Mouse (Mus musculus): Measurements from ENCODE around the gene Rnd3.
A peak's percentile ranks its signal among the peaks of the same experiment; 100 is the strongest.

Rnd3 gene

DNA sequence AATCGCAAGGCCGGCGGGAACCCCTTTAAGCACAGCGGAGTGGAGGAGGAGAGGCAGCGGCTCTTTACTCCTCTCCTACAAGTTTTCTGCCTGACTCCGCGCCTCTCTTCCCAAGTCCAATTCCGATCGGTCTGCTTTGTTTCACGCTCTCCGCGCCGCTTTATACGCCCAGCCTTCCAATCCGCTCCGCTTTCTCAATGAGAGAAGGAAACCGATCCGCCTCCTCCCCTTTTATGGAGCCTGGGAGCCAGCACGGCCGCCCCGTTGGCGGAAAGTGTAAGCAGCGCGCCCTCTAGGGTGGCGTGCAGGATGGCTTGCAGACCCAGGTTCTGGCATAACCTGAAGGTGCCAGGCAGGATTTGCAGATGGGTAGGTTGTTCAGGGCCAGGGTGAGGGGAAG is at the start of gene Rnd3:
TSS of gene Rnd3 (minus strand) at position 137 of the 400 bp plus-strand sequence.
- DNase-seq, result peak; percentile 98

DNA sequence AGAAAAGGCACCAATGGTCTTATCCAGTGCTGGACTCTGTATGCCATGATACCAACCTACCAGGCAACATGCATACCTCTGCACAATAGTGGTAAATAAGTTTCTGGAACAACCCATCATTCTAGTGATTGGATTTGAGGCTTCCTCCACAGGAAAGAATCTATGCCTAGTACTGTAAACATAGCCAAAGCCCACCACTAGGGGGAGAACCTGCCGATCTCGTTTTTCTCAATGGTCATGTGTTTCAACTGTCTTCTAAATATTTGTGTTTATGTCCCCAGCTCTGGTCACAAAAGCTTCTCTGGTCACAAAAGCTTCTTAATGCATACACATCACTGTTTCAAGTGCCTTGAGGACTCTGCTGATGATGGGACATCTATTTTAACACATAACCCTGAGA is 43.4 kb upstream of the Rnd3 start:
- DNase-seq, result peak; percentile 4

DNA sequence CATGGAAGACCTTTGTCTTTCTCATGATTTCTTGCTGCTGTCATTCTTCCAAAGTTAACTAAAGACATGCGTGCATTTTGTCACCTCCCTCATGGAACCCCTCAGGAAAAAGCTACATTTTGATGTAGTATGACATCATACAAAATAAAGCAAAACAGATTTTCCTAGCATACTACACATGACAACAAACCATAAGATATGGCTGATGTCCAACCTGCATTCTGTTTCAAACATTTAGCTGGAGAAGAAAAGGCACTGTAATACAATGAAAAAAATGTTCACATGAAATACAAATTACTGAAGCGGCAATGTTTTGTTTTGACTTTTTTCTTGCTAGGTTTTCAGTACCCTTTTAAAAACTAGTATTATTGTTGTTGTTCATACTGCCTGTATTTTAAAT is 36.9 kb upstream of the Rnd3 start:
- DNase-seq, result no peak

DNA sequence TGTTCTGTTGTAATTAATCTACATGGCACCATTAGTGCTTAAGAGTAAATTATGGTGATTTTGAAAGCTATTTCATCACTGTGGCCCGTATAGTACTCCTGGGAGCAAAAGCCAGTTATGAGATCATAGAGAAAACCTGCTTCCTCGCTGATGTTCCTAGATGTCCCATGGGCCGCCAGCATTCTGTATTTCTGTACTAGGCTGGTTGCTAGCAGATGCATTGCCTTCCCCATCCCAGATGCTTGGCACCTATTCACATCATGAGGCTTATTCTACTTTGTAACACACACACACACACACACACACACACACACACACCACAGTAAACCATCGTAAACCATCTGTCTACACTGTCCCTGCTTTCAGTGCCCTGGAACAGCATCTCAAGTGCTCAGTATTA is 34.1 kb upstream of the Rnd3 start:
- DNase-seq, result no peak

DNA sequence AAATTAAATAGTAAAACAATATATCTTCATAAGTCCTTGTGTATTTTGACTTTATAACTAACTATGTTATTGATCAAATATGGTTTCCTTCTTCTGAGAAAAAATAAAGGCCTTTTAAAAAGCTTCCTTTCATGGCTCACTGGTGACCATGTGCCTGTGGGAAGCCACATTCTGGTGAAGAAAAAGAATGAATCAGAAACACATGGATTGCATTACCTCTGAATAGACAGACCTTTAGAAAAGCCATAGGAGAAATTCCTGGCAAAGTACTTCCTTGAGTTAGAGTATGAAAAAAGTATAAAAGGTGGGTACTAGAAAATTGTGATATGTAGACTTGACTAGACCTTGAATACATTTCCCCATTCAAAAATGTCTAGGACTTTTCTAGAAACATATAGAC is 32.5 kb upstream of the Rnd3 start:
- no peak for DNase-seq

DNA sequence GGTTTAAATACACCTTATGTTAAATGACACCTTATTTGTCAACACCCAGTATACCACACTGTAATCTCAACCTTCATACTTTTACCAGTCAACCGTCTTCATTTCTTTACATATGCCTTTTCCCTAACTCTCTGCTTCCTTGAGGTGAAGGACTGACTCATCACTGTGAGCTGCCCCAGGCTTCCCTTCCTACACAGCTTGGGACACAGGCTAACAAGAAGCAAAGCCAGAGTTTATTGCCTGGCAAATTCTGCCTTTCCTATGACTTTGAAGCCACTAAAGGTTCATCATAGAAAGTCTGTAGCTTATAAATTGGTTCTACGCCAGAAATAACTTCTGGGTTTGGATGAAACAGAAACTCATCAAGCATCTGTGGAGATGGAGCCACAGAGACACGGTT is 30.2 kb upstream of the Rnd3 start:
- no peak for DNase-seq

DNA sequence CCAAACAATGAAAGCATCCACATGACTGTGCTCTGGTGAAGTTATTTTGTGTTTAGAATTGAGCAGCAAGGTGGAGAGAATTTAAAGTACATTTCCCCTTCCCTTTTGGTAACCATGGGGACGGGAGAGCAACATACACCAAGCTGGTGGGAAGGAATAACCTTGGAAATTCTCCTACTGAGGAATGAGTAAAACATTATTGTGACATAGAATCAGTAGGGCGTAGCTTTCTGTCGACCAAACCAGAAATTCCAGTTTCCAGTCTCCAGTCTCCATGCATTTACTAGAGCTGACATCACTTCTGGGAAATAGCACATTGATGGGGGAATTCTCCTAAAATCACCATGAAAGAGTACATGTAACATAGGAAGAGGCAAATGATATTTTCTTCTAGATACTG is 28.7 kb upstream of the Rnd3 start:
- DNase-seq, result peak; percentile 43

DNA sequence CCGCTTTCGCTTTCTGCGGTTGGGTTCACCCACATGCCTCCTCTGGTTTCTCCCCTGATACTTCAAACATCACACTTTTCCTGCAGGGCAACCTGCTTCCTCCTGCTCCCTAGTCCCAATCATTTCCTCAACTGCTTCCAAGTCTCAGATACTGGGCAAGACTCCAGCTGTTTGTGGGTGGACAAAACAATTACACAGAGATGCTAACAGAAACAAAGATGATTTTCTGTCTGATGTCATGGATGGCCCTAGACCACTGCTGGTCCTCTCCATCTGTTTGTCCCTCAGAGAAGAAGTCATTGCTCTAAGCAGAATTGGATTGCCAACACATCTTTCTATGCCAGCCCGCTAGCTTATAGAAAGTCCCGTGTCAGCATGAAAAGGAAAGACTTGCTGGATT is 26.4 kb upstream of the Rnd3 start:
- DNase-seq, result no peak

DNA sequence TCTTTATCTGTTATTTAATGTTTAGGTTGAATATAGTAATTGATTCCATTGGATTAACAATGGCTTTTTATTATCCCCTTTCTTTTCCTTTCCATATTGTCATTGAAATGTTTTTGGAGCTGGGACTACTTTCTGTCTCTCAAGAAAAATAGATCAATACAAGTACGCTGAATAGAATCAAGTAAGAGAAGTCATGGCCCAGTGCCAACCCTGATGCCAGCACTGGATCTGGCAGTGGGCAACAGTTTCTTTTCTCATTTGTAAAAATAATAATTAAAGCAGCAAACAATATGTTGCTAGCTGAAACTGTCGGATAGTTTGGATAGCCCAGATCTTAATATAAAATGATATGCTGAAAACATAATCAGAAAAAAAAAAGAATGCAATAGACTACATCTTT is 12.2 kb upstream of the Rnd3 start:
- DNase-seq, result no peak

DNA sequence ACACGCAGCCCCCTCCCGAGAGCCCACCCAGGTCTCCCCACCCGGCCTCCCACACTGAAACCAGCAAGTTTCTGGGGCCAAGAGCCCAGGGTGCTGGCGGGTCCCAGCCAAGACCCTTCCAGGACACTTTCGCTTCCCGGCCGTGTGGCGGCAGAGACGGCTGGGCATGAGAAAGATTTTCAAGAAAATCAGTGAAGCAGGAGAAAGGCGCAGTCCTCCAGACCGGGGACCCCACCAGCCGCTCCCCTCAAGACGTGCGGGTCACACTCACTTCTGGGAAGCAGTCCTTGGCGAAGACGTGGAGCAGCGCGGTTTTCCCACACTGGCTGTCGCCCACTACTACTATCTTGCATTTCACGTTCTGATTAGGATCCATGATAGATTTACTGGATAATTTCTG is 457 bp downstream of the Rnd3 start:
- peak; percentile 39 for DNase-seq

DNA sequence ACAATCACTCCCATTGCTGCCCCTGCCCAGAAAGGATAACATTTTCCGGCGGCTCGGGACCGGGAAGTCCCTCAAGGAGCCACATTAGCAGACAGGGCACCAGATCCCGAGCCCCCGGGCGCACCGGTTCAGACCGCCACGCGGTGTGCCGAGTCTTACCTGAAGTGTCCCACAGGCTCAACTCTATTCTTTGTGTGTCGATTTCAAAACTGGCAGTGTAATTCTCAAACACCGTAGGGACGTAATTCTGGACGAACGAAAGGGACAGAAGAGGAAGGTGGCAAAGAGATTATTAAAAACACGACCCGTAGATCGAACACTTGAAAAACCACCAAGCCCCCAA is 875 bp downstream of the Rnd3 start:
- DNase-seq, result no peak

DNA sequence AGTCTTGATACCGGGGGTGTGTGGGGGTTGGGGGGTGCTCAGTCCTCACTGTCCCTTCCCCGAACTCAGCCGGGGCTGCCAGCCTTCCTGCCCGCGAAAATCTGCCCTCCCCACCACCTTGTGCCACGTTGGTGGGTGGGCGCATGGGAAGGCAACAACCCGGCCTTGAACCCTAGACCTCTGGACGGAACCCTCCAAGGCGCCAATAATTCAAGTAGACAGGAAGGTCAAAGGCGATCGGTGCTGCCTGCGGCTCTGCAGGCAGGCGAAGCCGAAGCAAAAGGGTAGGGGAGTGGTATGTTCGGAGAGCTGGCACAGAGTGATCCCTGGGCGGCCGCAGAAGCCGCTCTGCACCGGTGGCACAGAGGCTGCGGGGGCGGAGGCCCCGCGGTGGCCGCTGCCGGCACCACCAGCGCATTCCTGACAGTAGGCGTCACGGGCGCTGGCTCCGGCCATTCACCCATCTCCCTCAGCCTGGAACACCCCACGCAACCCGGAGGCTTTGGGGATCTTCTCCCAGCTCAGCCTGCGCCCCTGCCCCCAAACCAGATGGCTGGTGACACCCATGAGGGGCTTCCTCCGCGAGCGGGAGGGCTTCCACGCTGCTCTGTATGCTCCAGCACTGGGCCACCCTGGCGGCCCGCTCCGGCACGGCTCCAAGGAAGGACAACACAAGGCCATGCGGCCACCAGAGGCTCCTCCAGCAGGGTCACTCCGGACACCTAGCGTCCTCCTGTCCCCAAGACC is 1.4 kb downstream of the Rnd3 start:
- DNase-seq, result peak; percentile 88

DNA sequence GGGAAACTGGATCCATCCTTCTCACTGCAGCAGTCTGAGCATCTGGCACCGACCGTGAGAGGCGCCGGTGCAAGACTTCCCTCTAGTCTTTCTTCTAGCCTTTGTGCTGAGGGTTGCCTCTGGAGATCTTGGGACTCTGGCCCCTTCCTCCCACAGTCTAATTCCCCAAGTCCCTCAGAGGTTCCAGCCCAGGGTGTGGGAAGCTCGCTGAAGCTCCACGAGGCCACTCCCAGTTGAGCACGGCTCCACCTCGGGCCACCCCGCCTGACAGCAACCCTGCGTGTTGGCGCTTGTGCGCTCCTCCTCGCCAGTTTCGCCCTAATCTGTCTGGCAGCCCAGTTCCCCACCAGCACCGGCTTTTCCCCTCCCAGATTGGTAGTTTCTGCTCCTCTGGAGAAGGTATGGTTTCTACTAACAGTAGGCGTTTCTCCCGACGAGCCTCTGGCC is 2.0 kb downstream of the Rnd3 start:
- peak; percentile 82 for DNase-seq

DNA sequence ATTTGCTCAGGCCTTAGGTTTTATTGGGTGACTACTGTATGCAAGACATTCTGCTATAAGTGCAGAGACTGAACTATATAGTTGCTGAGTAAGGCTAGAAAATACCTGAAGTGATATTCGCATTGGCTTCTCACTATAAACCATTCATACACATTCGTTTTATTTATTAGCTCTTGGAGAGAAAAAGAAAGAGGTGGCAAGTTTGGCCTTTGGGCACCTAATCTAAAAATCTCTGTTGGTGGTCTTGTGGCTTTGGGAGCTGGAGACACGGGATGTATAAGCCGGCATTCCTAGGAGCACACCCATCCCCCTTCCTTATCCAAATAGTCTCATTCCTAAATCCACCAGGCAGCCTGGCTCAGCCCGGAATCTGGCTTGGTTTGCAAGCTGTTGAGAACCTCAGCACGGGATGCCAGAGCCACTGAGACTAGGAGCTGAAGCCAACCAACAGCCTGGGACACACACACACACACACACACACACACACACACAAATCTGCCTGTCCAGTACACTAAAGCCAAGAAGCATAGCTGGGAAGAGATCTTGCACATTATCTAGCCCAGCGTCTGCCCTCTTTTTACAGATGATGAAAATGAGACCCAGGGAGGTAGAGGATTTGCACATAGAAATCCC is 3.0 kb downstream of the Rnd3 start:
- DNase-seq, result peak; percentile 25

DNA sequence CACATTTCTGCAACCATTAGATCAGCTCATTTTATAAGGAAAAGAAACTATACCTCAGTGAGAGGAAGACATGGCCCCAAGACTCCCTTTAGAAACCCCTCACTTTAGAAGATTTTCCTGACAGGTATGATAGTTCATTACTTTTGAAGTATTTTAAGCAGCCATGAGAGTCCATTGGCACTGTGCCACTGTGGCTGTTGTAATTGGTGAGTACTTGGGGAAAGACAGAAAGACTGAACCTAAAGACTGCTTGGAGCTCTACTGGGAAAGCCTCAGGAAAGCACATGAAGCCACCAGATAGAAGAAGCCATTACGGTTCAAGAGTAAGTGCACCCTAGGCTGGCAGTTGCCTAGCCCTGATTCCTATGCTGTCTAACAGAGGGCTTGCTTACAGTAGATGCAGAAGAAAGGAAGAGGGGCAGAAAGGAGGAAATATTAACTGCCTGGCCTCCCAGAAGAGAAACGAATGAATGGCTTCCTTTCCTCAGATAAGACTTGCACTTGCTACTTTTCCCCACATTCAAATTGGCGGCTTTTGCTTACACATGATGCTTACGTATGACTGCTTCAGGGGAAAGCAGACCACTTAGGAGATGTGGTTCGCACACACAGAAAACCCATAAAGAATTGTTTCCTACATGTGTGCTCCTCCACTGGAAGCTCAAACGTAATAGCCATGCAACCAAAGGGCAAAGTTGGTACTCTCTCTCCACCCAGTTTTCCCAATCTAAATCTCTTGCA is 4.4 kb downstream of the Rnd3 start:
- DNase-seq, result no peak

DNA sequence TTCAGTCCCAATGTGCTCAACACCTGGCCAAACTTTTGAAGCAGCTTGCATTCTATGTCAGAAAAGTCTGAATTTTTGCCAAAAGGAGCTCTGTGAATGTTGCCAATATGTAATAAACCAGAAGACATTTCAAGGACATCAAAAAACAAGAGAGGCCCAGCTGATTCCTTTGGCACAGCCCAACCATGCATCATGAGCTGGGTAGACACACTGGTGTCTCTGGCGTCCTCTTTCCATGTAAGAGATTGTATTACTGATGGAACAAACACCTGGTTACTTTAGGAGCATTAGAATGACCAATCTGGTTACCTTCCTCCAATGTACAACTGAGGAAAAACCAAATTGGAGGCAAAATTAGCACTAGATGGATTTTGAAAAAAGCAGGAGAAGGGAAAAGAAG is 6.5 kb downstream of the Rnd3 start:
- no peak for DNase-seq

DNA sequence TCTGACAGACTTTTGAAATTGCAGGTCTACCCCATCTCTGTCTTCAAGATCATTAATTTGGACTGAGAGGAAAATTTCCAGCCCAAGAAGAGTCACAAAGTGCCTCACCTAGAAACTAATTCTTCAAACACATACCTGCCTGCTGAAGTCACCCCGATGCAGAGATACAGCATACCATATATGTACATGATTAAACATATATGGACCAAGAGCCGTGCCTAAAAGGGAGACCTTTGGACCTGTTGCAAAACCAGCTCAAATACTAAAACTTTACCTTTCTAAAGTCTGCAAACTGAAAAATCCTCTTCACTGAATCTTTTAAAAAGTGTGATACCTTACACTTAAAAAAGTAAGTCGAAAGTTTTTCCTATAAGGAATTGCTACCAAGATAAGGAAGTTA is 7.6 kb downstream of the Rnd3 start:
- DNase-seq, result no peak

DNA sequence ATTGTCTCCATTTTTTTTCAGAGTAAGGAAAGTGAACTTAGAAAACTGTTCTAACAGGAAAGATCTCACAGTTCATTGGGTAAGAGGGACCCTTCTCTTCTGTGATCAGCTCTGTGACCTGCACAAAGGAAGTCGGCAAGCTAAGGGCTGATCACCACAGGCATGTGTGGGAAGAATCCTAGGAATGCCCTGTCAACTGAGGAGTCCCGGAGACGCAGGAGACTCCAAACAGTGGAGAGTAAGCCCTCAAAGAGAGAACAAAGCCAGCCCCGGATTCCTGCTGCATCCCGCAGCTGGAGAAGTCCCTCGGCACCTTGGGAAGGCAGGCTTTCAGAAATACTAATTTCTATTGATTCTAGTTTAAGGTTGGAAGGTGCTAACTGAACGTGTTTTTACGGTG is 8.4 kb downstream of the Rnd3 start:
- DNase-seq, result peak; percentile 33

DNA sequence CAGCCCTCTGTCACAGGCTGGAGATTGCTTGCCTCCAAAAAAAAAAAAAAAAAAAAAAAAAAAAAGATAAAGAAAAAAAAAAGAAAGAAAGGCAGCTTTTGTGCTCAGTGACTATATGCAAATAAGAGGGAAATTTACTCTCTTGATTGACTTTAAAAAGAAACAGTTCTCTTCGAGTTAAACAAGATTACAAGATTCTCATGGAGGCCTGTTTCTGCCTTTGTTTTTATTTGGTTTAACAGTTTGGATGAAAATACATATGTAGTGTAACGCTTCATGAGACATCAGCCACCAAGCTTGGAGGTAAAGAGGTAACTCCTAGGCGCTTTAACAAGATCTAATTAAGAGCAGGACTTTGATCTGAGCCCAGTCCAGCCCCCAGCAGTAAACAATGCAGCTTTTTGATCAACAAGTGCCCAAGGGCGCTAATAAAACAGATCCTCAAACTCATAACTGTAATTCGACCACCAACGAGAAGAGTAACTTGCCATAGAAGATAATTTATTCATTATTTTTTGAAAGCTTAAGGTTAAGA is 8.9 kb downstream of the Rnd3 start:
- no peak for DNase-seq

DNA sequence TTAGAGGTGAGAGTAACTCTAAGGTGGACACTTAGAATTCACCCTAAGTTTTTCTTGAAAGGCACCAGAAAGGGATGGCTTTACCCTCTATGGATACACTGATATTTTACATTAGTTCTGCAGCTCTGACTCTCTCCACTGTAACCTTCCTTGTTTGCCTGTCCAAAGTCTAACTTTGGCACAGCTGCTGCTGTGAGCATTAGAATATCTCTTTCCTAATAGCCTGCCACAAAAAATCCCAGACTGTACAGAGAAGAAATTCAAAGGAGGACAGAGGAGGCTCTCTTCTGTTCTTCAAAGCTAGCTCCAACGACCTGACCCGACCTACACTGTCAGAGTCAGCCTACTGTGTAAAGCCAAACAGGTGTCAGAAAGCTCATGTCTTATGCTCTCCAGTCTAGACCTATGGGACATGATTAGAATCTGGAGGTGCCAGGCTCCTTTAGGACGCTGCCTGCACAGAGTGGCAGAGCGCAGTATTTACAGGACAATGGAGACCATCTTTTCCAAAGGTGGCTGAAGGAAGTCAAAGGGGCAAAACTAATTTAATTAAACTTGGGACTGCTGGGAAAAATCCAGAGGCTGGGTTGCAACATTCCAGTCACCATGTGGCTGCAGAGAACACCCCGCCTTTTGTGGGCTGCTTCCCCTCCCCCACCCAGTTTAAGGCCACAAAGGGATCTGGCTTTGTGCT is 9.5 kb downstream of the Rnd3 start:
- peak; percentile 46 for DNase-seq

DNA sequence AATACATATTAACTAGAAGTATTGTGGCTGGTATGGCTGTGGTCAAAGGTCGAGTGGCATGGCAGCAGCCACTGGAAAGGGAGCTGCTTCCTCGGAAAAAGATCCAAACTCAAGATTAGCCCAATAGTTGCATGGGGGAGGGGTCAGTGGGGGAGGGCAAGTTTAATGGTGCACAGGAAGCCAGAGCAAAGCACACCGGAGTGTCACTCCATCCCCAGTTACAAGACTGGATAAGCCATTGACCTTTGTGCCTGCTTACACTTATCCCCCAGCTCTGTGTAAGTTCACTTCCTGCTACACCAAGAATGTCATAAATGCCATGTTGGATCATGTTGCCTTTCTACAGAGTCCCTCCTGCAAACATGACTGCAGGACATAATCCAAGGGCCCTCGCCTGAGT is 11.2 kb downstream of the Rnd3 start:
- DNase-seq, result peak; percentile 33

DNA sequence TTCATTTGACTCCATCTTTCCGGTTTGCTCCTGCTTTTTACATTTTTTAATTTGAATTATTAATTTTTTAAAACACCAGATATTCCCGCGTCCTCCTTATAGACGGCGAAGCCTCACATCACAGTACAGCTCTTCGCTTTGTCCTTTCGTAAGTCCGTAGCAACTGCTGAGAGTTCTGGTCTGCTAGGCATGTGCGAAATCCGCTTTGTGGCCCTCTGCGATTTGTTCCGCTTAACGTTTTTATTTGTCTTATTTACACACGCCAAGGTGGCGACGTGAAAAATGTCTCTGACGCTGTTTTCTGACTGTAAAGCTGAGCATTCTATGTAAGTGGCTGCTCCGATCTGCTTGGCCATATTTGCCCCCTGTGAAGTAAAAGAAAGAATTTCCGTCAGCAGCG is 16.7 kb downstream of the Rnd3 start:
- DNase-seq, result no peak

DNA sequence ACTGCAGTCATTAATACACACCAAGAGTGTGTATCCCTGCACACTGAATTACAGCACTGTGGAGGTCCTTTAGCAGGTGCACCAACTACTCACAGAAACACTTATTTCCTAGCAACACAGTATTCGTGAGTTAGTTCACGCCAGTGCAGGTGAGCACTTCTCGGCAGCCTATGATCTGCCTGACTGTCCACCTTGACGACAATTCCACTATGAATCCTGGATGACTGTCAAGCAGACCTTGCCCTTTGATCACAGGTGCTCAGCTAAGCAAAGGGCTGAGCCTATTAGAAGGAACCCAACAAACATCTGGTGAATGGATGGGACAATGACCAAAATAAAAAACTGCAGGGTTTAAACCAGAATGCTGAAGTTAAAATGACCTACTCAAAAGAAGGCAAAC is 20.8 kb downstream of the Rnd3 start:
- DNase-seq, result peak; percentile 74
